Mouse (Mus musculus) ES-Bruce4 (cell line): Measurements from ENCODE around the gene Zfp800.

ENCODE experiments used
- CTCF ChIP-seq: IDR thresholded peaks from one replicate; pipeline ENCODE4 v1.8.1; 2011; ENCODE audit warnings: low read depth, low read length
- EP300 ChIP-seq: IDR thresholded peaks from 2 replicates; pipeline ENCODE4 v1.6.1; 2011; ENCODE audit warnings: low read depth, low read length; ENCODE audit not compliant: insufficient read depth
- POLR2A ChIP-seq: IDR thresholded peaks from one replicate; pipeline ENCODE4 v1.8.1; 2011; ENCODE audit warnings: low read length; ENCODE audit not compliant: insufficient read depth

DNA sequence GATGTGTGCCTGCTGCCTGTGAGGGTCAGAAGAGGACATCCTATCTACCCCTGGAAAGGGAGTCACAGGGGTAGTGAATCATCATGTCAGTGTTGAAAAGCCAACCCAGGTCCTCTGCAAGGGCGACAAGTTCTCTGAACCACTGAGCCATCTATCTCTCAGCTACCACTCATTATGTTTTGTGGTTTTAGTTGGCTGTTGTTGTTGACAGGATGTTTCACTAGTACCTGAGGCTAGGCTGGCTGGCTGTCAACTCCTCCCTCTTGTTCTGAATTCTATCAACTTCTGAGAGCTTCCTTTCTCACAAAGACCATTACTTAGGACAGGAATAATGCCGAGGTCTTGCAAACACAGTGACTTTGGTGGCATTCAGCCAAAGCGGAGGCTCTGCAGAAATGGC lies 12.6 kb downstream of the Zfp800 start:
- TF ChIP-seq EP300: no peak
- TF ChIP-seq POLR2A: no peak
- no peak for TF ChIP-seq CTCF
